Mouse (Mus musculus): ENCODE measurements around the gene Btg2.
A peak's percentile ranks its signal among the peaks of the same experiment; 100 is the strongest.

Btg2 gene

DNA sequence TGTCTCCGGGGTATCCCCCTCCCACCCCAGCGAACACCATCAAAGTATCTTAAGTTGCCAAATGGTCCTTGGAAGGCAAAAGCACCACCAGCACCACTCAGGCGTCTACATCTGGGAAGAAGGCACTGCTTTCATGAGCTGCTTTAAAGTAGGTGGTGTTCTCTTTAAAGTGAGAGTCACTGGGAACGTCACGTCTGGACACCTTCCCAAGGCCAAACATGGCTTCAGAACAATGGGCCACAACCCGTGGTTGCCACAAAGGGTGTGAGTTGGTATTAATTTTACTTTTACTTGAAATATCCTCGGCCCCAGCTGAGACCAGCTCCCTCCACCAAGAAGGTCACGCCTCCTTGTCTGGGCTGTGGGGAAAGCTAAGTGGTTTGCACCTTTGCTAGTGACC lies 21.2 kb downstream of the Btg2 start:
- DNase-seq, result no peak

DNA sequence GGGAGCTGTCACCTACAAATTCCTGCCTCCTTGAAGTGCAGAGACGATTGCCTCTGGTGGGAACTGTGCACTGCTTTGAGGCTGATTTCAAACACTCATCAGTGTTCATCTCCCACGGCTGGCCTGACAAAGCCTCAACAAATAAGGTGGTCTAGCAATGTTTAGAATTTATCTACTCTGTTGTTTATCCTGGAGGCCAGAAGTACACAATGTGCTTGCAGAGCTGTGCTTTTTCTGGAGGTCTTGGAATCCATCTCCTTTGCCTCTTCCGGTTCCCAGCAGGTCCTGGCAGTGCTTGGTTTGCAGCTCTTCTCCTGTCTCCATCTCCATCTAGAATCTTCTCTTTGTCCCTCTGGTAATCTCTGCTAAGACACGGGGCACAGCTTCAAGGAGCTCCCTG lies 22.6 kb downstream of the Btg2 start:
- DNase-seq, result no peak

DNA sequence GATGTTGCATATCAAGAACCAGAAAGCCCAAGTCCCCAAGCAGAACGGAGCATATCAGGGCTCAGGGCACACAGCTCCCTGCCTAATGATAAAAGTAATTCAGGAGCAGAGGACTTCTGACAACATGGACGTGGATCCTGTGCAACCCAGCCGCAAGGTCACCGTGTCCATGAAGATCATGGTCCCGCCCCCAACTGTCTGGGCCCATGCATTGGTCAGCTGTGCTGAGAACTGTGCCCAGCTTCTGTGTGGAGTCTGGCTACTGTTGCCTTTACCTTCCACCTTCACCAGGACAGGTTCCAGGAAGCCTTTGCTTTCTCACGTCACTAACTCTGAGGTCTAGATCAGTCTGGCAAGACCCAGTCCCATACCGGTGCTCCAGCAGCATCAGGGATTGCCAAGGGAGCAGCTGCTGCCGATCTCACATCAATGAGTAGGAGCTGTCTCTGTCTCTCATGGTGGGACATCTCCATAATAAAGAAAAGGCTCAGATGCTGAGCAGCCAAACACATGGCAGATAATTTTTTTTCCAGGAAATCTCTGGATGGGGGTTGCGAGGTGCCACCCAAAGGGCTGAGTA lies 23.2 kb downstream of the Btg2 start:
- no peak for DNase-seq

DNA sequence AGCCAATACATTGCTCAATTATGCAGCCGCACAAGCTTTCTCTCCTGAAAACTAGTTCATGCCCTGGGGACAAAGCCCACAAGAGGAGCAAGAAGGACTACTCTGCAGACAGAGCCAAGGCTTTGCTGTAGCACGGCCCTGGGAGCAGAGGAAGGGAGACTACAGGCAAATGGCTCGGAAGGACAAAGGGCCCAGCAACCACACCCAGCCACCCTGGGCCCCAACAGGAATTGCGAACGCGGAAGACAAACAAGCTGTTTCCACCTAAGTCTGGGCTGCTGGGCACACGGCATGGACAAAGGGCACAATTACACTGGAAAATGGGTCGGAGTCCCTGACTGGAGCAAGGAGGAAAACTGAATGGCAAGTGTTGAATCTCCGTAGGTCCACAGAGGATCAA lies 23.9 kb downstream of the Btg2 start:
- DNase-seq, result peak in 1 of 2 experiments; percentile 47

DNA sequence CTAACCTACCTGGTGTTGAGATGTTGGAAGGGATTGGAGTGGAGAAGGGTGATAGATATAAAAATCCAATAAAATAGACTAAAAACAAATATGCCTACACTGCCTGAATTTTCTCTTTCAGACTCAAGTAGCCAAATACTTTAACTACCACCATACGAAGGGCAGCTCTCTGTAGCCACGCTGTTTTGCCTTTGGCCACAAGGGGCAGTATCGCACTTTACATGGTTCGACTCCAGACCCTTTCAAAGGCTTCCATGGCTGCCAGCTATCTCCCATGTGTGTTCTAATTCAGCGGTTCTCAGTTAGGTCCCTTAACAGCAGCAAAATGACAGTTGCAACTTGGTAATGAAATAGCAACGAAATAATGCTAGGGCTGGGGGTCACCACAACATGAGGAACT lies 25.7 kb downstream of the Btg2 start:
- peak; percentile 87 to 95 for DNase-seq

DNA sequence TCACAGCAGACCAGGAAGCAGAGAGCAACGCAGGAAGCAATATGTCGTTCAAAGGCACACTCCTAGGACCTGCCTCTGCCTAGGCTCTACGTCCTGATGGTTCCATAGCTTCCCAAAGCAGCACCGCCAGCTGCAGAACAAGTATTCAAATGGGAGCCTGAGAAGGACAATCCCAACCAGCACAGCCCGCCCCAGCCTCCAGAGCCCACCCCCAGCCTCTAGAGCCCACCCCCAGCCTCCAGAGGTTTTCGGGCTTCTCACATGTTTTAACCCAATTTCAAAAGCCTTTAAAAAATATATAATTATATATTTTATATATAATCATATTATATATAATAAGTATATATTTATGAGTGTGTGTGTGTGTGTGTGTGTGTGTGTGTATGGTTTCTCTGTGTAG lies 29.4 kb downstream of the Btg2 start:
- DNase-seq, result no peak

DNA sequence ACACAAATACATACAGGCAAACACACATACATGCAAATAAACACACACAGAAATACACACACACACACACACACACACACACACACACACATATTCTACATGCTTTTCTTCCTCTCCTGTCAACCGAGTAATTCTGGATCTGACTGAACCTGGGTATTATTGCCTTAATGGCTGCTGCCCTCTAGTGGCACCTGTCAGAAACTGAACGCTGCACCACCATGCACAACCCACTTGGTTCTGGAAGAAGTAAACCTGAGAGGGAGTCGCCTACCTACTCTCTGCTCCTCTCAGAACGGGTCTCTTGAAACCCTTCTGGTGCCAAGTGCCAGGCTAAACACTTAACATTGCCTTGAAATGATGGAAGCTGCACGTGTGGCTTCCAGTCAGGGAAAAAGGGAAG lies 30.2 kb downstream of the Btg2 start:
- peak; percentile 77 to 80 for DNase-seq

DNA sequence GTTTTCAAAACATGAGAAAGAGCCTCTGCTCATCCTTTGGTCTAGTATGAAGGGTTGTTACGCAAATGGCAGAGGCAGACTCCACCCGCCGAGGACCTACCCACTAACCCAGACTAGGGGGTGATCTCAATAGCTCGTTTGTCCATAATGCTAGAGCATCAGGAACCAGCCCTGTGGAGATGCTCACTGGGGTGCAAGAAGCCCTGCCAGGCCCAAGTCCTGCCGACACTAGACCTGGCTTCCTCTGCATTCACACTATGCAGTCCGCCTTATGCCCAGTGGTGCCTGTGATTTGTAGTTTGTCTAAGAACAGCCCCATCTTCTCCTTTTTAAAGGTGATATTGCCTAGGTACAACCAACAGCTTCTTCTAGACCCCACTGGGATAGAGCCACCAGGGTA lies 31.5 kb downstream of the Btg2 start:
- no peak for DNase-seq

DNA sequence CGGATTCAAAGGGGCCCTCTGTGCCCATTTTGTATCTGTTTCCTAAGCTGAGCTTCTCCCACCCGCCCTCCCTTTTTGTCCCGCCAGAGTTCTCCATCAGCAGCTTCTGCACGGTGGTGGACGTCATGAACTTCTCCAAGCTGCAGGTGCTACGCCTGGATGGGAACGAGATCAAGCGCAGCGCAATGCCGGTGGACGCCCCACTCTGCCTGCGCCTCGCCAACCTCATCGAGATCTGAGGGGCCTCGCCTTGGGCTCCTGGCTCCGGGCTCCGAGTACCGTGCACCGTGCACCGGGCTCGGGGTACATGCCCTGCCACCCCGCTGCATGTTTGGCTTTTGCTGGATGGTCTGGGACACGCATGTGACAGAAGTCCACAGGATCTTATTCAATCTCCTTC lies 32.5 kb downstream of the Btg2 start:
- no peak for DNase-seq

DNA sequence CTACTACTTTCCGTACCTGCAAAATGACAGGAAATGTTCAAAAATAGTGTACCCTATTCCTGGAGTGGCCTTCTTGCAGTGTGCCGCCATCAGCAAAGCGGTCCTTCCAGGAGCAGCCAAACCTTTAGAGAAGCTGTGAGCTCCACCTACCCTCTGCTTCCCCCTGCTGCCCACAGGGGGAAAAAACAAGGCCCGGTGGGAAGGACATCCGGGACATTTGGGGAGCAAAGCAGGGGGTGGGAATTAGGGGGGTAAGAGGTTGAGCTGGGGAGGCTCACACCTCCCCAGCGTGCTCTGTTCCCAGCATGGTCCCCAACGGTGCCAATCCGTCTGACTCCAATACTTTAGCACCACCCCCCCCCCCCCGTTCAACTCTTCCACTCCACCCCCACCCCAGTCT lies 32.9 kb downstream of the Btg2 start:
- peak; percentile 80 to 82 for DNase-seq

DNA sequence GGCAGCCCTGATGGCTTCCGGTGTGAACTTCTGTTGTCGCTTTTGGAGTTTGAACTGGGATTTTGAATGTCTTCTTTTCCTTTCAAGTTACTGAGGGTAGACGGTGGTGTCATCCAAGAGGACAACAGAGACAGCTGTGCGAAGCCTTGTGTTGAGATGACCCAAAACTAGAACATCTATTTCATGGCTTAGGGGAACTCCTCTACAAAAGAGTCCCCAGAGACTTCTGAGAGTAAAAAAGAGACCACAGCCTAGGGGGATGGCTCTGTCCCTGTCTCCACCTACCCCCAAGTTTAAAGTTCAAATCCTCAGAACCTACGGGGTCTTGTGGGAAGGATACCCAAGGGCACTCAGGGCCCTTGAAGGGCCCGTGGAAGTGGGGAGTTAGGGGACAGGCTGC lies 34.1 kb downstream of the Btg2 start:
- DNase-seq, result no peak

DNA sequence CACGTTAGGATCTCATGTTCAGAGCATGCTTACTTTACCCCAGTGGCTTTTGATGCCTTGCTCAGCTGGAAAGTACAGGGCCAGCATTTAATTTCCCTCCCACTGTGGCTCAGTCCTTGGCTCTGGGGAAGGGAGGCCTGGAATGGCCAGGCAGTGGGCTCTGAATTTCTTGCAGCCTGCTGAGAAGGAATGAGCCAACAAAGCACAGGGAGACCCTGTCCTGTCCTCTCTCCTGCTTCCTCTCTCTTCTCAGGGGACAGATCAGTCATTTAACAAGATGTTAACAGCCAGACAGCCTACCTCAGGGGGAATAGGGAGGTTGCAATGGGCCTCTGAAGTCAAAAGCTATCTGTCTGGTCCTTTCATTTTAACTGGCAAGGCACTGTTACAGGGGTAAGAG lies 36.6 kb downstream of the Btg2 start:
- DNase-seq, result no peak

DNA sequence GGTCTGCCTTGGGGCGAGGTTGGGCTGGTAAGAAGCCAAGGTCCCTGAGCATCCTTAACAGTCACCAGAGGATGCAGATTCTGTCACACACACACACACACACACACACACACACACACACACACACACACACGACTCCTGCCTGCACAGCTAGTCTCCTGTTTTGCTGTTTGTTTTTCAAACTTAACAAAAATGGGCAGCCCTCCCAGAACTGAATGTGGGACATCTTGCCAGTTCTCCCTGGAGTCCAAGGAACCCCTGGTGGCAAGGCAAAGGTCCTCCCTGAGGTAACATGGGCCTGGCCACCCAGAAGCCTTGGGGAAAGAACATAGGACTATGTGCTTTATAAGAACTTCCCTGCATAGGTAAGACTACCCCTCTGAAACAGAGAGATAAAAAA lies 37.0 kb downstream of the Btg2 start:
- peak; percentile 46 to 66 for DNase-seq

DNA sequence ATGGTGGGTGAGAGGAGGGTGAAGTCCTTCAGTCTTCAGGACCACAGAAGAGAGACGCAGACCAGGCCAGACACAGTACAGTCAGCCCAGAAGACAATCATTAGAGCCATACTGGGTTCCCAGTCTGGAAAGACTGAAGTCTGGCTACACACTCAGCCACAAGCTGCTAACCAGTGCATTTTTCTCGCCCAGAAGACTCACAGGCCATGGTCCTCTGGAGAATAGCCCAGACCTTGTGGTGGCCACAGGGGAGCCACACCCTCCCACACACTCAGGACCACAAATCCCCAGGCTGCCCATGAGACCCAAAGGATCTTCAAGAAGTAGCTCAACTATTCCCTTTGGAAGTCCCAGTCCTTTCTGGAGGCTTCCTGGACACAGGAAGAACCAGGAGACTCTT lies 39.6 kb downstream of the Btg2 start:
- DNase-seq, result no peak

DNA sequence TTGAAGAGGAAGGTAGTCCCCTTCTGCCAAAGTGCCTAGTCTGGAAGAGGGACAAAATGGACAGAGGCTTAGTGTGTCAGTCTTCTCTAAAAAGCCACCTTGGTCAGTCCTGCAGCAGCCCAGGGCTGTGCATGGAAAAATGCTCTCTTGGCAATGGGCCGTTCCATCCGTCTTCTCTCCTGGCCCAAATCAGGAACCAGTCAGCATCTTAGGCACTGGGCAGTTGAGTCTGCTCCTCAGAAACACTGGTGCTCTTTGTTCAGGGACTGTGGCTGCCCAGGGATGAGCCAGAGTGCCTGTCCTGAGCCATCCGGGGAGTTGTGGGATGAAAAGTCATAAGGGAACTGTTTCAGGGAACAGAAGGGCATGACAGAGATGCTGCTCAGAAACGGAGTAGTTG lies 40.6 kb downstream of the Btg2 start:
- DNase-seq, result no peak

DNA sequence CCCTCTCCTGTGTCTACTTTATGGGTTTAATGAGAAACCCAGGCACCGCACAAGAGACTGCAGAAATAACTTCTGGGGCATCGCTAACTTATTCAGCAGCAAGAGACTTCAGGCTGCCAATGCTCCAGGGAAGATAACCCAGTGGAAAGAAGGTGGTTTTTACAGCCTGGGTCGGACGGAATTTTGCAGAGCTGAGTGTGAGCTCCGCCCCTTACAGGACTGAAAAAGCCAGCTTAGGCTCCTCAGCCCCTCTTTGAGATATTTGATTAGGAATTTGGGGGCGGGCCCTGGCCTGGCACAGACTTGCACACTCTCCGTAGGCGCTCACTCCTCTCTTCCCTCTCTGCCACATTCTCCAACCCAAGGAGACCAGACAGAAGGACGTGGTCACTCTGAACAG lies 41.7 kb downstream of the Btg2 start, which contains the start of gene Fmod:
TSS of gene Fmod (plus strand) at position 83 of the 400 bp plus-strand sequence.
- DNase-seq, result no peak

DNA sequence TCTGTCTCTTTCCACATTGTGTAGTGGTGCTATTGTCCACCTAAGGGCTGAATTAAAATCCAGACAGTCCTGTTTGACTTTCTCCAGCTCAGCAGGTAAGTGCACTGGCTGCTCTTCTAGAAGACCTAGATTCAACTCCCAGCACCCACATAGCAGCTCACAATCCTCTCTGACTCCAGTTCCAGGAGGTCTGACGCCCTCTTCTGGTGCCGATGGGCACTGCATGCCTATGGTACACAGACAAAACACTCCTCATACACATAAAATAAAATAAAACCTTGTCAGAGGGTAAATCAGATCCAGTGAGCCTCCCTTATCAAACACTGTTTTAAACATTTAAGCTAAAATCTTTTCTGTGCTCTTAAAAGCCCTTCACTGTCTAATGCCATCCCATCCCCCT lies 42.4 kb downstream of the Btg2 start:
- no peak for DNase-seq

DNA sequence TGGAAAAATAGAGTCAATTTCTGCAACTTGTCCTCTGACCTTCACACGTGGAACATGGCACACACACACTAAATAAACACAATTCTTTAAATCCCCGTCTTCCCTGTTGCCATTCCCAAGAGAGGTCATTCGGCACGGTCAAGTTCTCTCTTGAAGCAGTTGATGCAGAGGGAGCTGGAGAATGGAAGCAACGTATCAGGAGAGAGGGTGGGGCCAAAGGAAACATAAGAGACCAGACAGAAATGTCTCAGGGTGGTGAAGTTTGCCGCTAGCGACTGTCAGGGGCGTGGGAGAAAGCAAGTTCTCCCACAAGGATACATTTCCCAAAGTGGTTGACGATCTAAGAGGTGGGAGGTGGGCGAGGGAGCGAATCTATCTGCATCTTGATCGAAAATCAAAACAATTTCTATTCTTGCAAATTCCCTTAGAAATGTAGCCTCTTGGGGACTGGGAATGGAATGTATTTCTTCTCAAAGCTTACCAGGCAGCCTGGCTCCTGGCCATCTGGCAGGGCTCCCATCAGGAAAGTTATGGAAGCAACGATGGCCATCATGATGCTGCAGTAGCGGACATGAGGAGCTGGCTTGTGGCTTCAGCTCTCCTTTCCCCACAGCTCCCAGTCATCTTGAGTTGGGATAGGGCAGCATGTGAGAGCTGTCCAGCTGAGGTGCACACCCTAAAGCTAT lies 50.6 kb downstream of the Btg2 start:
- DNase-seq, result peak; percentile 64 to 78

DNA sequence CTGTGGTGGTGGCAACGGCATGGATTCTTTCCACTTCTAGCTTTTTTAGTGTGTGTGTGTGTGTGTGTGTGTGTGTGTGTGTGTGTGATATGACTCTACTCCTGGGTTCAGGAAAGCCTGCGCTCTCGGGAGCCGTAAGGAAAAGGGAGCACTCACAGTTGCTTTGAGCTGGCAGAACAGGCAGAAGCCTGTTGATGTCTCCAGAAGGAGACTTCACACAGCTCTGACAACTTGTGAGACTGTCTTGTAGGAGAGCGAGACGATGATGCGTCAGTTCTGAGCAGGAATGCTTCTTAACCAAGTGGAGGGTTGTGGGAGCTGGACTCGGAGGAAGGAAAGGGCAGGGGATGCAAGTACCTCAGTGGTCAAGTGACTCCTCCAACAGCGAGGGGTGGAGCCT lies 52.2 kb downstream of the Btg2 start:
- DNase-seq, result no peak

DNA sequence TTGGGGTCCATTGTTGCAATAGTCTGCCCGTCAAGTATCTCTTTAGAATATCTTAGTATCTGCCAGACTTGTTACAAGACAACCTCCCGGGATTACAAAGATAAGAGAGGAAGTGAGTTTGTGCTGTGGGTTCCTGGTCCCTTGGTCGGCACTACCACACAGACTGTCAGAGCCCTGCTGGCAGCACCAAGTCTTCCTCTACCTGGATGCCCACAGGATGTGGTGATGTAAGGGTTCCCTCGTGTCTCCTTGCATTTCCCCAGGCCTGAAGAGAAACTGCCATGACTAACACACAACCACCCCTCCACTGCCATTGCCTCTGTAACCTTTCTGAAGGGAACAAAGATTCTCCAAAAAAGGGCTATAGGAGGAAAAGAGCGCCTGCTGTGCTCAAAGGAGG lies 52.9 kb downstream of the Btg2 start:
- no peak for DNase-seq

Measured in kidney, postnatal 25 days (tissue).